11 mouse cellular contexts compared by ENCODE assay signal in genomic region chr7:16412930-16413329, GRCm38 (mm10). TPM values are rescaled to one million over a fixed set of nuclear protein-coding genes. Genes with fewer than 3 reads are reported as not detected.
DNase-seq lines count a peak whose midpoint lies in the region; ATAC-seq and TF ChIP-seq lines count a peak whose summit lies in the region.
"Had no signal": no experiment of that assay in that cellular context is flagged by ENCODE, and none has a peak within 500 bp of the region (broad histone marks: within the 10 kb centered on the region; RNA-seq: fewer than 3 reads in every experiment).

No protein-coding gene starts in this region.

- no peak for TF ChIP-seq CTCF in kidney, postnatal 0 days (IDR thresholded peaks at IDR 0.05; ENCODE audit: low read depth)

- H3K27ac ChIP-seq in forebrain, embryonic 11.5 days (ENCODE audit: low read depth, low read length) = peak overlapping the region; percentile 51
- H3K27ac ChIP-seq in forebrain, embryonic 15.5 days (replicated peaks) = no peak overlapping the region
- H3K27ac ChIP-seq in kidney, postnatal 0 days = no peak overlapping the region
- no peak overlapping the region for H3K27ac ChIP-seq in kidney, embryonic 14.5 days (ENCODE audit: low read depth, low read length)
- peak overlapping the region; percentile 89 for H3K27ac ChIP-seq in liver, embryonic 13.5 days
- peak overlapping the region; percentile 4; the same call in 1 of the 2 replicates for H3K27ac ChIP-seq in midbrain, embryonic 16.5 days (ENCODE audit: low read length)
- H3K27ac ChIP-seq: limb, embryonic 15.5 days had no signal

- no peak for ATAC-seq in forebrain, embryonic 11.5 days (replicated peaks; ENCODE audit: low FRiP score)
- ATAC-seq in forebrain, embryonic 15.5 days (replicated peaks) = no peak
- ATAC-seq in kidney, postnatal 0 days (replicated peaks; ENCODE audit: low FRiP score, low read depth) = no peak
- no peak for ATAC-seq in kidney, embryonic 14.5 days (ENCODE audit: low FRiP score, low TSS enrichment)
- ATAC-seq in liver, embryonic 13.5 days (ENCODE audit: low read depth) = peak; percentile 3; the same call in 1 of the 2 replicates
- ATAC-seq in midbrain, embryonic 16.5 days = no peak

- WGBS in forebrain, embryonic 11.5 days = 51% methylated on average over 2 of the region's 2 CpGs
- WGBS in forebrain, embryonic 15.5 days = 48% methylated on average over 2 of the region's 2 CpGs
- WGBS in kidney, postnatal 0 days = 36% methylated on average over 2 of the region's 2 CpGs
- WGBS in kidney, embryonic 14.5 days = 48% methylated on average over 2 of the region's 2 CpGs
- 77% methylated on average over 2 of the region's 2 CpGs for WGBS in liver, embryonic 13.5 days (ENCODE audit: insufficient replicate concordance)
- WGBS in midbrain, embryonic 16.5 days = 25% methylated on average over 2 of the region's 2 CpGs

- H3K4me3 ChIP-seq in forebrain, embryonic 11.5 days (ENCODE audit: low read depth, low read length) = no peak overlapping the region
- no peak overlapping the region for H3K4me3 ChIP-seq in forebrain, embryonic 15.5 days
- no peak overlapping the region for H3K4me3 ChIP-seq in kidney, postnatal 0 days (replicated peaks; ENCODE audit: low read depth, low read length)
- H3K4me3 ChIP-seq in kidney, embryonic 14.5 days (ENCODE audit: low read length) = no peak overlapping the region
- H3K4me3 ChIP-seq in liver, embryonic 13.5 days (replicated peaks) = no peak overlapping the region
- no peak overlapping the region for H3K4me3 ChIP-seq in midbrain, embryonic 16.5 days (ENCODE audit: low read depth, low read length)
- H3K4me3 ChIP-seq: limb, embryonic 15.5 days had no signal

- no peaks in the 10 kb centered on the region for H3K27me3 ChIP-seq in forebrain, embryonic 11.5 days (ENCODE audit: control insufficient read depth, insufficient read depth, low read length)
- no peaks in the 10 kb centered on the region for H3K27me3 ChIP-seq in forebrain, embryonic 15.5 days
- no peaks in the 10 kb centered on the region for H3K27me3 ChIP-seq in kidney, postnatal 0 days (ENCODE audit: insufficient read depth, low read length)
- H3K27me3 ChIP-seq in kidney, embryonic 14.5 days (ENCODE audit: control insufficient read depth, insufficient read depth, low read length) = no peaks in the 10 kb centered on the region
- H3K27me3 ChIP-seq in liver, embryonic 13.5 days = no peaks in the 10 kb centered on the region
- no peaks in the 10 kb centered on the region for H3K27me3 ChIP-seq in midbrain, embryonic 16.5 days (ENCODE audit: control insufficient read depth, insufficient read depth, low read depth, low read length)
- H3K27me3 ChIP-seq: limb, embryonic 15.5 days had no signal

- no peak for DNase-seq in forebrain, embryonic 11.5 days (ENCODE audit: low spot score)
- peak; percentile 37 for DNase-seq in kidney, postnatal 0 days (ENCODE audit: low spot score)
- no peak for DNase-seq in liver, embryonic 13.5 days
- no peak for DNase-seq in adrenal gland, postnatal 25 days
- DNase-seq in left cerebral cortex, postnatal 25 days (ENCODE audit: low spot score in 2 of 2) = no peak
- DNase-seq: cerebellum, adult 9-11 months; kidney, adult 2 months had no signal

- H3K4me1 ChIP-seq in forebrain, embryonic 11.5 days (replicated peaks; ENCODE audit: control insufficient read depth, insufficient read depth, low read length) = peaks cover 5% of the 10 kb centered on the region
- peaks cover 11% of the 10 kb centered on the region; the same call in 1 of the 2 replicates for H3K4me1 ChIP-seq in forebrain, embryonic 15.5 days
- peaks cover 28% of the 10 kb centered on the region; the same call in 1 of the 2 replicates for H3K4me1 ChIP-seq in kidney, postnatal 0 days (replicated peaks; ENCODE audit: insufficient read depth, low read length)
- H3K4me1 ChIP-seq in kidney, embryonic 14.5 days (ENCODE audit: control insufficient read depth, insufficient read depth, low read length) = peaks cover 28% of the 10 kb centered on the region
- peaks cover 77% of the 10 kb centered on the region for H3K4me1 ChIP-seq in liver, embryonic 13.5 days (replicated peaks)
- peaks cover 7% of the 10 kb centered on the region for H3K4me1 ChIP-seq in midbrain, embryonic 16.5 days (ENCODE audit: control insufficient read depth, insufficient read depth, low read length)

- intact Hi-C loops in left cerebral cortex, postnatal 25 days (cut with DNase I) = no loop called here

- H3K4me2 ChIP-seq in forebrain, embryonic 11.5 days (ENCODE audit: low read depth, low read length, severe bottlenecking) = no peak overlapping the region
- no peak overlapping the region for H3K4me2 ChIP-seq in forebrain, embryonic 15.5 days (replicated peaks)
- H3K4me2 ChIP-seq in kidney, postnatal 0 days (ENCODE audit: low read length) = no peak overlapping the region
- H3K4me2 ChIP-seq in kidney, embryonic 14.5 days (replicated peaks; ENCODE audit: low read depth, low read length) = no peak overlapping the region
- H3K4me2 ChIP-seq in liver, embryonic 13.5 days = 0 out of 2 replicates have a peak overlapping the region, but pooled peaks have one; percentile 22
- H3K4me2 ChIP-seq in midbrain, embryonic 16.5 days (ENCODE audit: low read length) = no peak overlapping the region
- H3K4me2 ChIP-seq: limb, embryonic 15.5 days had no signal

- H3K9me3 ChIP-seq in forebrain, embryonic 11.5 days (ENCODE audit: control insufficient read depth, low read length) = no peaks in the 10 kb centered on the region
- H3K9me3 ChIP-seq in forebrain, embryonic 15.5 days = no peaks in the 10 kb centered on the region
- no peaks in the 10 kb centered on the region for H3K9me3 ChIP-seq in kidney, postnatal 0 days (replicated peaks; ENCODE audit: low read length)
- no peaks in the 10 kb centered on the region for H3K9me3 ChIP-seq in kidney, embryonic 14.5 days (ENCODE audit: control insufficient read depth, low read length)
- no peaks in the 10 kb centered on the region for H3K9me3 ChIP-seq in liver, embryonic 13.5 days (replicated peaks)
- H3K9me3 ChIP-seq in midbrain, embryonic 16.5 days (replicated peaks; ENCODE audit: control insufficient read depth, low read length, poor library complexity, severe bottlenecking) = no peaks in the 10 kb centered on the region
- H3K9me3 ChIP-seq: limb, embryonic 15.5 days had no signal

- peak overlapping the region; percentile 8; the same call in 1 of the 2 replicates for H3K9ac ChIP-seq in forebrain, embryonic 11.5 days (ENCODE audit: low read length)
- no peak overlapping the region for H3K9ac ChIP-seq in forebrain, embryonic 15.5 days (replicated peaks)
- no peak overlapping the region for H3K9ac ChIP-seq in kidney, postnatal 0 days (ENCODE audit: low read depth, low read length)
- H3K9ac ChIP-seq in kidney, embryonic 14.5 days (ENCODE audit: low read depth, low read length) = no peak overlapping the region
- H3K9ac ChIP-seq in liver, embryonic 13.5 days = peak overlapping the region; percentile 62
- no peak overlapping the region for H3K9ac ChIP-seq in midbrain, embryonic 16.5 days (ENCODE audit: low read depth, low read length)
- H3K9ac ChIP-seq: limb, embryonic 15.5 days had no signal

- H3K36me3 ChIP-seq in forebrain, embryonic 11.5 days (ENCODE audit: control insufficient read depth, insufficient read depth, low read length) = peaks cover 3% of the 10 kb centered on the region
- peaks cover 16% of the 10 kb centered on the region for H3K36me3 ChIP-seq in forebrain, embryonic 15.5 days
- H3K36me3 ChIP-seq in kidney, postnatal 0 days (ENCODE audit: insufficient read depth, low read length) = peaks cover 13% of the 10 kb centered on the region
- peaks cover 18% of the 10 kb centered on the region for H3K36me3 ChIP-seq in kidney, embryonic 14.5 days (ENCODE audit: control insufficient read depth, insufficient read depth, low read length)
- peaks cover 70% of the 10 kb centered on the region for H3K36me3 ChIP-seq in liver, embryonic 13.5 days
- H3K36me3 ChIP-seq in midbrain, embryonic 16.5 days (ENCODE audit: control insufficient read depth, insufficient read depth, low read length) = peaks cover 5% of the 10 kb centered on the region; the same call in 1 of the 2 replicates

RNA-seq across cellular contexts. Expression of gene Zc3h4, which starts 12.2 kb away (rescaled TPM):
- polyA plus RNA-seq in forebrain, embryonic 11.5 days (2014; fragmentation: Nextera tagmentation; extraction: Ambion mirVana) = 23.9 and 24.2 TPM in 2 replicates
- polyA plus RNA-seq in forebrain, embryonic 15.5 days (2015; fragmentation: Nextera tagmentation; extraction: Ambion mirVana) = 22.3 and 25.2 TPM in 2 replicates
- 9.6 and 10.4 TPM in 2 replicates for polyA plus RNA-seq in kidney, postnatal 0 days (2015; fragmentation: Nextera tagmentation; extraction: Ambion mirVana)
- polyA plus RNA-seq in kidney, embryonic 14.5 days (2014; fragmentation: Nextera tagmentation; extraction: Ambion mirVana) = 16.7 and 23.6 TPM in 2 replicates
- polyA plus RNA-seq in liver, embryonic 13.5 days (2015; fragmentation: Nextera tagmentation; extraction: Ambion mirVana) = 8.2 and 8.3 TPM in 2 replicates
- 14.2 TPM in 2 replicates for polyA plus RNA-seq in midbrain, embryonic 16.5 days (2015; fragmentation: Nextera tagmentation; extraction: Ambion mirVana)
- total RNA-seq in adrenal gland, postnatal 25 days (2021) = 47.1 and 57.3 TPM in 2 replicates
- 10 to 100 TPM; 58.6 to 58.8 TPM for total RNA-seq in left cerebral cortex, postnatal 25 days (2021)

RNA-seq across cellular contexts. Expression of gene Sae1, which starts 25.3 kb away (rescaled TPM):
- polyA plus RNA-seq in forebrain, embryonic 11.5 days (2014; fragmentation: Nextera tagmentation; extraction: Ambion mirVana) = 427 and 437 TPM in 2 replicates
- polyA plus RNA-seq in forebrain, embryonic 15.5 days (2015; fragmentation: Nextera tagmentation; extraction: Ambion mirVana) = 290 and 303 TPM in 2 replicates
- 184 and 212 TPM in 2 replicates for polyA plus RNA-seq in kidney, postnatal 0 days (2015; fragmentation: Nextera tagmentation; extraction: Ambion mirVana)
- polyA plus RNA-seq in kidney, embryonic 14.5 days (2014; fragmentation: Nextera tagmentation; extraction: Ambion mirVana) = 241 and 323 TPM in 2 replicates
- 144 and 161 TPM in 2 replicates for polyA plus RNA-seq in liver, embryonic 13.5 days (2015; fragmentation: Nextera tagmentation; extraction: Ambion mirVana)
- polyA plus RNA-seq in midbrain, embryonic 16.5 days (2015; fragmentation: Nextera tagmentation; extraction: Ambion mirVana) = 239 and 255 TPM in 2 replicates
- total RNA-seq in adrenal gland, postnatal 25 days (2021) = 67.1 and 74.1 TPM in 2 replicates
- 100 to 1,000 TPM; 105 to 120 TPM for total RNA-seq in left cerebral cortex, postnatal 25 days (2021)

RNA-seq across cellular contexts. Expression of gene Tmem160, which starts 39.6 kb away (rescaled TPM):
- polyA plus RNA-seq in forebrain, embryonic 11.5 days (2014; fragmentation: Nextera tagmentation; extraction: Ambion mirVana) = 48.6 and 52.1 TPM in 2 replicates
- polyA plus RNA-seq in forebrain, embryonic 15.5 days (2015; fragmentation: Nextera tagmentation; extraction: Ambion mirVana) = 63.5 and 70.2 TPM in 2 replicates
- polyA plus RNA-seq in kidney, postnatal 0 days (2015; fragmentation: Nextera tagmentation; extraction: Ambion mirVana) = 74.2 and 81.9 TPM in 2 replicates
- 56.0 TPM in 2 replicates for polyA plus RNA-seq in kidney, embryonic 14.5 days (2014; fragmentation: Nextera tagmentation; extraction: Ambion mirVana)
- 30.0 and 35.4 TPM in 2 replicates for polyA plus RNA-seq in liver, embryonic 13.5 days (2015; fragmentation: Nextera tagmentation; extraction: Ambion mirVana)
- polyA plus RNA-seq in midbrain, embryonic 16.5 days (2015; fragmentation: Nextera tagmentation; extraction: Ambion mirVana) = 66.9 and 75.6 TPM in 2 replicates
- total RNA-seq in adrenal gland, postnatal 25 days (2021) = 62.2 and 70.3 TPM in 2 replicates
- 10 to 100 TPM; 66.5 to 80.1 TPM for total RNA-seq in left cerebral cortex, postnatal 25 days (2021)

Comparison
In these comparisons a context has a peak if more than half of its experiments do, and no peak if none do; other contexts are left out.
1. H3K27ac ChIP-seq: peak in forebrain, embryonic 11.5 days (single experiment), liver, embryonic 13.5 days (single experiment) and midbrain, embryonic 16.5 days (single experiment); none in forebrain, embryonic 15.5 days (single experiment), kidney, postnatal 0 days (single experiment) and kidney, embryonic 14.5 days (single experiment).
2. H3K9ac ChIP-seq: peak in forebrain, embryonic 11.5 days (single experiment) and liver, embryonic 13.5 days (single experiment); none in forebrain, embryonic 15.5 days (single experiment), kidney, postnatal 0 days (single experiment), kidney, embryonic 14.5 days (single experiment) and midbrain, embryonic 16.5 days (single experiment).